Mouse (Mus musculus): ENCODE data around the gene Ppp1r12b.

GRCm38 (mm10) chr1:134995437-134995836 is 39.7 kb upstream of the Ppp1r12b start:
- no peak for TF ChIP-seq HCFC1 (IDR thresholded peaks at IDR 0.05; ENCODE audit: borderline replicate concordance, insufficient read depth, low read length)
- no peak for TF ChIP-seq ZC3H11A (IDR thresholded peaks at IDR 0.05; ENCODE audit: borderline replicate concordance, low read depth, low read length)

All from ES-E14 (cell line).